Comparison of ENCODE assay signal across 28 mouse cellular contexts in genomic region chr8:120181861-120182414, GRCm38 (mm10). TPM values are rescaled to one million over a fixed set of nuclear protein-coding genes. Genes with fewer than 3 reads are reported as not detected.
DNase-seq lines count a peak whose midpoint lies in the region; ATAC-seq and TF ChIP-seq lines count a peak whose summit lies in the region.
"Had no signal": no experiment of that assay in that cellular context is flagged by ENCODE, and none has a peak within 500 bp of the region (broad histone marks: within the 10 kb centered on the region; RNA-seq: fewer than 3 reads in every experiment).

No protein-coding gene starts in this region.

- H3K9me3 ChIP-seq in heart, postnatal 0 days (replicated peaks; ENCODE audit: control insufficient read depth, low read length) = no peaks in the 10 kb centered on the region
- H3K9me3 ChIP-seq in heart, embryonic 10.5 days = no peaks in the 10 kb centered on the region
- H3K9me3 ChIP-seq in kidney, embryonic 16.5 days (ENCODE audit: low read length) = no peaks in the 10 kb centered on the region
- H3K9me3 ChIP-seq in liver, postnatal 0 days (ENCODE audit: low read length) = no peaks in the 10 kb centered on the region
- no peaks in the 10 kb centered on the region for H3K9me3 ChIP-seq in liver, embryonic 11.5 days (ENCODE audit: control insufficient read depth, low read length)
- H3K9me3 ChIP-seq: heart, embryonic 15.5 days; hindbrain, embryonic 13.5 days; limb, embryonic 13.5 days; neural tube, embryonic 12.5 days had no signal

- H3K4me1 ChIP-seq in heart, postnatal 0 days (ENCODE audit: control insufficient read depth, insufficient read depth) = peaks cover 27% of the 10 kb centered on the region
- H3K4me1 ChIP-seq in heart, embryonic 10.5 days = peaks cover 67% of the 10 kb centered on the region
- H3K4me1 ChIP-seq in kidney, embryonic 16.5 days (ENCODE audit: insufficient read depth, low read length) = peaks cover 47% of the 10 kb centered on the region
- H3K4me1 ChIP-seq in liver, postnatal 0 days (ENCODE audit: insufficient read depth) = no peaks in the 10 kb centered on the region
- peaks cover 16% of the 10 kb centered on the region for H3K4me1 ChIP-seq in liver, embryonic 11.5 days (replicated peaks; ENCODE audit: control insufficient read depth, insufficient read depth, low read length)

- H3K4me3 ChIP-seq in heart, postnatal 0 days (ENCODE audit: low read depth, low read length) = no peak overlapping the region
- no peak overlapping the region for H3K4me3 ChIP-seq in heart, embryonic 10.5 days
- no peak overlapping the region for H3K4me3 ChIP-seq in kidney, embryonic 16.5 days (ENCODE audit: low read length)
- no peak overlapping the region for H3K4me3 ChIP-seq in liver, postnatal 0 days (ENCODE audit: low read depth, low read length)
- H3K4me3 ChIP-seq in liver, embryonic 11.5 days (ENCODE audit: low read depth, low read length) = no peak overlapping the region
- H3K4me3 ChIP-seq: erythroblast, embryonic 14.5 days; heart, embryonic 15.5 days; hindbrain, embryonic 13.5 days; left cerebral cortex, adult 2 months; limb, embryonic 13.5 days; myocyte; neural tube, embryonic 12.5 days had no signal

- no peak overlapping the region for H3K4me2 ChIP-seq in heart, postnatal 0 days (ENCODE audit: low read depth, low read length)
- no peak overlapping the region for H3K4me2 ChIP-seq in kidney, embryonic 16.5 days (replicated peaks; ENCODE audit: low read depth, low read length)
- no peak overlapping the region for H3K4me2 ChIP-seq in liver, postnatal 0 days (ENCODE audit: low read depth, low read length)
- no peak overlapping the region for H3K4me2 ChIP-seq in liver, embryonic 11.5 days
- H3K4me2 ChIP-seq: heart, embryonic 15.5 days; hindbrain, embryonic 13.5 days; limb, embryonic 13.5 days; midbrain, embryonic 11.5 days; neural tube, embryonic 12.5 days had no signal

- WGBS in heart, postnatal 0 days = 58% methylated on average over 4 of the region's 4 CpGs
- WGBS in heart, embryonic 10.5 days = 63% methylated on average over 4 of the region's 4 CpGs
- WGBS in kidney, embryonic 16.5 days = 74% methylated on average over 4 of the region's 4 CpGs
- 62% methylated on average over 4 of the region's 4 CpGs for WGBS in liver, postnatal 0 days (ENCODE audit: insufficient replicate concordance)
- 64% methylated on average over 4 of the region's 4 CpGs for WGBS in liver, embryonic 11.5 days

- DNase-seq in heart, postnatal 0 days (ENCODE audit: low spot score) = no peak
- DNase-seq in heart, embryonic 10.5 days (ENCODE audit: low spot score) = no peak
- peak; percentile 42 to 78 for DNase-seq in kidney, postnatal 25 days
- no peak for DNase-seq in liver, postnatal 0 days
- no peak for DNase-seq in liver, embryonic 11.5 days (ENCODE audit: low spot score)
- DNase-seq in cerebellum, postnatal 14 days = no peak
- DNase-seq: cerebellum, adult 18-20 months; gastrocnemius, postnatal 10 days; heart, postnatal 4 days; lung, postnatal 14 days; right cerebral cortex, adult 18-20 months; spleen, adult 18-20 months; thymus, postnatal 14 days had no signal

- no peak overlapping the region for H3K27ac ChIP-seq in heart, postnatal 0 days (ENCODE audit: low read depth)
- no peak overlapping the region for H3K27ac ChIP-seq in heart, embryonic 10.5 days
- H3K27ac ChIP-seq in kidney, embryonic 16.5 days (ENCODE audit: low read length) = no peak overlapping the region
- no peak overlapping the region for H3K27ac ChIP-seq in liver, postnatal 0 days (ENCODE audit: low read depth)
- no peak overlapping the region for H3K27ac ChIP-seq in liver, embryonic 11.5 days (ENCODE audit: low read depth, low read length)
- H3K27ac ChIP-seq: heart, embryonic 15.5 days; hindbrain, embryonic 13.5 days; left cerebral cortex, adult 2 months; limb, embryonic 13.5 days; neural tube, embryonic 12.5 days had no signal

- no peak for TF ChIP-seq EP300 in heart, postnatal 0 days (IDR thresholded peaks at IDR 0.05; ENCODE audit: low read depth)
- no peak for TF ChIP-seq EP300 in liver, postnatal 0 days (IDR thresholded peaks at IDR 0.05; ENCODE audit: low read depth)

- peaks cover 13% of the 10 kb centered on the region for H3K27me3 ChIP-seq in heart, postnatal 0 days (ENCODE audit: control insufficient read depth, insufficient read depth, low read length)
- peaks cover 11% of the 10 kb centered on the region; the same call in 1 of the 2 replicates for H3K27me3 ChIP-seq in heart, embryonic 10.5 days (ENCODE audit: insufficient read depth, poor library complexity, severe bottlenecking)
- no peaks in the 10 kb centered on the region; the same call in 1 of the 2 replicates for H3K27me3 ChIP-seq in kidney, embryonic 16.5 days (ENCODE audit: insufficient read depth, low read length)
- H3K27me3 ChIP-seq in liver, postnatal 0 days (ENCODE audit: insufficient read depth, low read length) = peaks cover 17% of the 10 kb centered on the region
- peaks cover 16% of the 10 kb centered on the region for H3K27me3 ChIP-seq in liver, embryonic 11.5 days (replicated peaks; ENCODE audit: control insufficient read depth, insufficient read depth, low read length)
- H3K27me3 ChIP-seq: neural tube, embryonic 12.5 days had no signal

- ATAC-seq in heart, postnatal 0 days (ENCODE audit: insufficient read depth, low read depth) = no peak
- ATAC-seq in kidney, embryonic 16.5 days (ENCODE audit: low FRiP score, low TSS enrichment) = no peak
- no peak for ATAC-seq in liver, postnatal 0 days
- no peak for ATAC-seq in liver, embryonic 11.5 days (replicated peaks; ENCODE audit: low FRiP score)
- ATAC-seq: CD4-positive, CD25-positive, alpha-beta regulatory T cell, adult 4 months; forebrain, embryonic 16.5 days; midbrain, embryonic 16.5 days had no signal

- no peaks in the 10 kb centered on the region for H3K36me3 ChIP-seq in heart, postnatal 0 days (replicated peaks; ENCODE audit: control insufficient read depth, insufficient read depth, low read length)
- H3K36me3 ChIP-seq in heart, embryonic 10.5 days = no peaks in the 10 kb centered on the region
- H3K36me3 ChIP-seq in kidney, embryonic 16.5 days (ENCODE audit: insufficient read depth, low read length) = no peaks in the 10 kb centered on the region
- no peaks in the 10 kb centered on the region for H3K36me3 ChIP-seq in liver, postnatal 0 days (replicated peaks; ENCODE audit: insufficient read depth, low read length)
- no peaks in the 10 kb centered on the region for H3K36me3 ChIP-seq in liver, embryonic 11.5 days (ENCODE audit: control insufficient read depth, insufficient read depth, low read length)
- H3K36me3 ChIP-seq: heart, embryonic 15.5 days; hindbrain, embryonic 13.5 days; limb, embryonic 13.5 days; neural tube, embryonic 12.5 days had no signal

- peak; percentile 7; the same call in 1 of the 2 replicates for TF ChIP-seq CTCF in heart, postnatal 0 days (IDR thresholded peaks at IDR 0.05; ENCODE audit: low read depth)
- peak; percentile 14; the same call in 1 of the 2 replicates for TF ChIP-seq CTCF in liver, postnatal 0 days (IDR thresholded peaks at IDR 0.05; ENCODE audit: low read depth)

- no peak overlapping the region for H3K9ac ChIP-seq in heart, postnatal 0 days (replicated peaks; ENCODE audit: low read depth, low read length)
- no peak overlapping the region for H3K9ac ChIP-seq in kidney, embryonic 16.5 days (replicated peaks; ENCODE audit: low read length)
- no peak overlapping the region for H3K9ac ChIP-seq in liver, postnatal 0 days (replicated peaks)
- H3K9ac ChIP-seq in liver, embryonic 11.5 days (ENCODE audit: low read depth, low read length) = no peak overlapping the region
- H3K9ac ChIP-seq: heart, embryonic 15.5 days; hindbrain, embryonic 13.5 days; limb, embryonic 13.5 days; neural tube, embryonic 12.5 days had no signal

RNA-seq across cellular contexts. Expression of gene Fam92b, which starts 4.7 kb away (rescaled TPM):
- not detected in 2 replicates for total RNA-seq in heart, postnatal 0 days (2014; rRNA removed; ENCODE audit: low replicate concordance)
- 0.44 TPM in 1 of 2 replicates, not detected in the other for polyA plus RNA-seq in heart, postnatal 0 days (2015; fragmentation: Nextera tagmentation; extraction: Ambion mirVana)
- polyA plus RNA-seq in heart, embryonic 10.5 days (2016; fragmentation: Nextera tagmentation; extraction: Ambion mirVana) = 0.16 and 0.31 TPM in 2 replicates
- polyA plus RNA-seq in kidney, embryonic 16.5 days (2015; fragmentation: Nextera tagmentation; extraction: Ambion mirVana) = 0.14 and 0.22 TPM in 2 replicates
- not detected in 2 replicates for polyA plus RNA-seq in liver, postnatal 0 days (2015; fragmentation: Nextera tagmentation; extraction: Ambion mirVana)
- 0.27 TPM in 1 of 2 replicates, not detected in the other for polyA plus RNA-seq in liver, embryonic 11.5 days (2014; fragmentation: Nextera tagmentation; extraction: Ambion mirVana)
- total RNA-seq: gastrocnemius, postnatal 10 days; heart, postnatal 4 days; megakaryocyte progenitor cell, adult 5-6 weeks had no signal
- polyA plus RNA-seq: CD4-positive, CD25-positive, alpha-beta regulatory T cell, adult 4 months; erythroblast, embryonic 14.5 days; limb, embryonic 13.5 days; liver, embryonic 16.5 days; myocyte; urinary bladder, adult 2 months had no signal

RNA-seq across cellular contexts. Expression of gene Gse1, which starts 46.3 kb away (rescaled TPM):
- 18.7 and 30.8 TPM in 2 replicates for total RNA-seq in heart, postnatal 0 days (2014; rRNA removed; ENCODE audit: low replicate concordance)
- 4.1 and 5.4 TPM in 2 replicates for polyA plus RNA-seq in heart, postnatal 0 days (2015; fragmentation: Nextera tagmentation; extraction: Ambion mirVana)
- 12.2 and 13.7 TPM in 2 replicates for polyA plus RNA-seq in heart, embryonic 10.5 days (2016; fragmentation: Nextera tagmentation; extraction: Ambion mirVana)
- 6.7 and 7.9 TPM in 2 replicates for polyA plus RNA-seq in kidney, embryonic 16.5 days (2015; fragmentation: Nextera tagmentation; extraction: Ambion mirVana)
- polyA plus RNA-seq in liver, postnatal 0 days (2015; fragmentation: Nextera tagmentation; extraction: Ambion mirVana) = 7.1 and 7.7 TPM in 2 replicates
- polyA plus RNA-seq in liver, embryonic 11.5 days (2014; fragmentation: Nextera tagmentation; extraction: Ambion mirVana) = 23.1 and 25.3 TPM in 2 replicates

Comparison
In these comparisons a context has a peak if more than half of its experiments do, and no peak if none do; other contexts are left out.
1. DNase-seq: peak in kidney, postnatal 25 days (2 of 2); none in heart, postnatal 0 days (single experiment), heart, embryonic 10.5 days (single experiment), liver, postnatal 0 days (single experiment), liver, embryonic 11.5 days (single experiment) and cerebellum, postnatal 14 days (0 of 2).